Mouse (Mus musculus) small intestine, adult 2 months (tissue): ENCODE results near the gene Rack1. TPM values are rescaled to one million over a fixed set of nuclear protein-coding genes. Genes with fewer than 3 reads are reported as not detected.

Experiments
- H3K27ac ChIP-seq: fragments of 200-500 bp; 2 replicates; pipeline ENCODE4 v1.5.1; 2012; ENCODE audit warnings: low read depth, low read length, control low read depth, inconsistent platforms; ENCODE audit not compliant: insufficient read depth
- H3K27me3 ChIP-seq: fragments of 200-500 bp; 2 replicates; pipeline ENCODE4 v1.6.1; 2012; ENCODE audit warnings: mild to moderate bottlenecking, moderate library complexity, low read length, inconsistent platforms; ENCODE audit not compliant: control insufficient read depth, insufficient read depth
- H3K36me3 ChIP-seq: fragments of 200-500 bp; 2 replicates; pipeline ENCODE4 v1.6.1; 2012; ENCODE audit warnings: mild to moderate bottlenecking, low read length, control low read depth, inconsistent platforms; ENCODE audit not compliant: control insufficient read depth, insufficient read depth
- H3K4me1 ChIP-seq: fragments of 200-500 bp; 2 replicates; pipeline ENCODE4 v1.6.1; 2012; ENCODE audit warnings: low read length, inconsistent platforms, mixed read lengths; ENCODE audit not compliant: control insufficient read depth, insufficient read depth, insufficient read length
- H3K4me3 ChIP-seq: fragments of 200-500 bp; 2 replicates; pipeline ENCODE4 v1.5.1; 2012; ENCODE audit warnings: low read depth, mild to moderate bottlenecking, control low read depth, inconsistent platforms, low read length, moderate library complexity
- CTCF ChIP-seq: fragments of 200-500 bp; IDR thresholded peaks from 2 replicates; pipeline ENCODE4 v1.5.1; 2012; ENCODE audit warnings: low read depth, mild to moderate bottlenecking, control low read depth, inconsistent platforms, low read length, moderate library complexity, mixed read lengths; ENCODE audit not compliant: insufficient replicate concordance, insufficient read length; ENCODE audit errors: extremely low read depth
- POLR2A ChIP-seq: fragments of 200-500 bp; IDR thresholded peaks from 2 replicates; pipeline ENCODE4 v1.6.1; 2012; ENCODE audit warnings: low read depth, mild to moderate bottlenecking, control low read depth, inconsistent platforms, low read length, moderate library complexity
- WGBS: fragments of 180-500 bp; shearing (Covaris S2); methylation state at CpG from one replicate; pipeline ENCODE4 v1.1.7; 2018; 5-methylcytosine and 5-hydroxymethylcytosine counted together
- polyA plus RNA-seq: library from polyadenylated mRNA; depleted of rRNA; stranded (reverse); fragments of >200 nt; gene quantifications from 2 replicates; pipeline ENCODE4 v1.2.3, GENCODE M21; 2012; rRNA removed

The Rack1 gene
- polyA plus RNA-seq, 1 experiment, result 1,553 TPM

DNA sequence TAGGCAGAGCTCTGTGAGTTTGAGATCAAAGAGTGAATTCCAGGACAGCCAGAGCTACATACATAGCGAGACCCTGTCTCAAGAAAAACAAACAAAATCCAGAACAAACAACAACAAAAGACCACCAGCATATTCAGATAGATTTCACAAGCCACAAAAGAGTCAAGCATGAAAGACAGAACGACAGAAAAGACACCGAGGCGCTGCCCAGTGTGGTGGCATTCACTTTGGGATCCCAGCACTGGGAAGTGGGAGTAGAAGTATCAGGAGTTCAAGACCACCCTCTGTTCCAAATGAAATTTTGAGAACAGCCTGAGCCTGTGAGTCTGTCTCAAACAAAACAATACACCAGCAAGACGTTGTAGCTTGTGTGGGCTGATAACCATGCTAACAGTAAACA is 46.7 kb downstream of the Rack1 start:
- Histone ChIP-seq H3K36me3 (no peaks in the 10 kb centered on the region; the same call in 1 of the 2 replicates), H3K4me1 (no peaks in the 10 kb centered on the region), H3K27me3 (no peaks in the 10 kb centered on the region), H3K27ac (no peak overlapping the region), H3K4me3 (no peak overlapping the region)
- WGBS, result 83% methylated on average over 5 of the region's 5 CpGs
- no peak for TF ChIP-seq CTCF
- TF ChIP-seq POLR2A, result no peak

DNA sequence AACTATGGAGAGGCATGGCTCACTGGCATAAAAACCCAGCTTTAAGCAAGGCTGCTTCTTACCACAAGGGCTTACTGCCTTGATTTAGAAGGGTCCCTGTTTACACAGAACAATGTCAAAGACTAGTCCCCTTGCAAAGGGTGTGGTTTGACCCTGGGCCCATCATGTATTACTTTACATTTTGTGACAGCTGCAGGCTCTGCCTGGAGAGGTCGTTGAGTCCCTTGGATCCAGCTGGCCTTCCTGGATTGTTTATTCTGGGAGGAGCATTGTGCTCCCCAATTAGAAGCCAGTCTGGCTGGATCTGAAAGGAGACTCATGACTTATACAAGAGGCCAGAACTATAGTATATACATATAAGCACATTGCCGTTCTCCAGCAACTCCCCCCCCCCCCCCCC is 50.1 kb downstream of the Rack1 start:
- no peaks in the 10 kb centered on the region; the same call in 1 of the 2 replicates for H3K36me3 ChIP-seq
- no peaks in the 10 kb centered on the region for H3K27me3 ChIP-seq
- H3K4me1 ChIP-seq, result peaks cover 10% of the 10 kb centered on the region
- H3K4me3 ChIP-seq, result no peak overlapping the region
- no peak overlapping the region for H3K27ac ChIP-seq
- TF ChIP-seq CTCF, result no peak
- TF ChIP-seq POLR2A, result no peak
- 31% methylated on average over 2 of the region's 2 CpGs for WGBS

DNA sequence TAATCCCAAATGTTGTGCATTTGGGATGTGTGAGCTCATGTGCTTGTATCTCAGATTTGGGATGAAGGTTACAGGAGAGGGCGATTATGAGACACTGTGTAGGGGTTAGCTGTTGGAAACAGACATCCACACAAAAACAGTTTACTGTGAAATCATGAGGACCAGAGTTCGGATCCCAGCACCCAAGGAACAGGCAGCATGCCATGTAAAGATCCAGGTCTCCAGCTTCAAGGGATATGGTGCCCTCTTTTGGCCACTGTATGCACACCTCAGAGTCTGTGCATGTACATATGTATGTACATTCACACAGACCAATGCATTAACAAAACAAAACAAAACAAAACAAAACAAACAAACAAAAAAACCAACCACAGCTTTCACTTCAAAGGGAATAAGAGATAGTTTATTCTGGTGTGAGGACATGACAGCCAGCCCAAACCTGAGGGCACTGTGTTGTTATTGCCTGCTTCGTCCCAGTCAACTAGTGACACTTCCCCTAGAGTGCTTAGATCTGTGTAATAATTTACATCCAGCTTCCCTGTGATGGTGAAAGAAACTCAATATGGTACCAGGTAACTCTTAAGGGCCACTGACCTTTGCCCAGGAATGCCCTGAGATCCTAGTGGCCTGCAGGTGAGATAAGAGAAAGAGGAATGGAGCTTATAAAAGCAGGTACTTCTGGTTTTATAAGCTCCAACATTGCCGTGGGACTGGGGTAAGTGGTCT is 51.3 kb downstream of the Rack1 start:
- TF ChIP-seq POLR2A, result no peak
- TF ChIP-seq CTCF, result peak; percentile 18; the same call in 1 of the 2 replicates
- 69% methylated on average over 4 of the region's 4 CpGs for WGBS
- Histone ChIP-seq H3K4me1 (peaks cover 10% of the 10 kb centered on the region), H3K27ac (no peak overlapping the region), H3K4me3 (no peak overlapping the region), H3K27me3 (no peaks in the 10 kb centered on the region), H3K36me3 (no peaks in the 10 kb centered on the region; the same call in 1 of the 2 replicates)

DNA sequence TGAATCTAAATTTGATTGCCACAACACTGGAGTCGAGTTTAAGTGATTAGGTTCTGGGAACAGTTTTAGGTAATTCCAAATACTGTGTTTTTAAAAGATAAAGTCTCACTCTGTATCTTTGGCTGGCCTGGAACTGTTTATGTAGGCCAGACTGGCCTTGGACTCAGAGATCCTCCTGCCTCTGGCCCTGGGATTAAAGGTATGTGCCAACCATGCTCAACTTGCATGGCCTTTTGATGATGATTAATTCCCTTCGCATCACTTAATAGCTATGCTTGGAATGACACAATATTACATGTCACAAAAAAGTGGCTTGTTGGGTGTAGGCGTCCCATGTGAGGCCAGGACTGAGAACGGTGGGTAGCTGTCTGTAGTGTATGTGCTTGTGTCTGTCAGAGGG is 52.1 kb downstream of the Rack1 start:
- Histone ChIP-seq H3K4me3 (no peak overlapping the region), H3K36me3 (no peaks in the 10 kb centered on the region; the same call in 1 of the 2 replicates), H3K27ac (no peak overlapping the region), H3K4me1 (peaks cover 10% of the 10 kb centered on the region), H3K27me3 (no peaks in the 10 kb centered on the region)
- no peak for TF ChIP-seq POLR2A
- 78% methylated on average over 4 of the region's 4 CpGs for WGBS

DNA sequence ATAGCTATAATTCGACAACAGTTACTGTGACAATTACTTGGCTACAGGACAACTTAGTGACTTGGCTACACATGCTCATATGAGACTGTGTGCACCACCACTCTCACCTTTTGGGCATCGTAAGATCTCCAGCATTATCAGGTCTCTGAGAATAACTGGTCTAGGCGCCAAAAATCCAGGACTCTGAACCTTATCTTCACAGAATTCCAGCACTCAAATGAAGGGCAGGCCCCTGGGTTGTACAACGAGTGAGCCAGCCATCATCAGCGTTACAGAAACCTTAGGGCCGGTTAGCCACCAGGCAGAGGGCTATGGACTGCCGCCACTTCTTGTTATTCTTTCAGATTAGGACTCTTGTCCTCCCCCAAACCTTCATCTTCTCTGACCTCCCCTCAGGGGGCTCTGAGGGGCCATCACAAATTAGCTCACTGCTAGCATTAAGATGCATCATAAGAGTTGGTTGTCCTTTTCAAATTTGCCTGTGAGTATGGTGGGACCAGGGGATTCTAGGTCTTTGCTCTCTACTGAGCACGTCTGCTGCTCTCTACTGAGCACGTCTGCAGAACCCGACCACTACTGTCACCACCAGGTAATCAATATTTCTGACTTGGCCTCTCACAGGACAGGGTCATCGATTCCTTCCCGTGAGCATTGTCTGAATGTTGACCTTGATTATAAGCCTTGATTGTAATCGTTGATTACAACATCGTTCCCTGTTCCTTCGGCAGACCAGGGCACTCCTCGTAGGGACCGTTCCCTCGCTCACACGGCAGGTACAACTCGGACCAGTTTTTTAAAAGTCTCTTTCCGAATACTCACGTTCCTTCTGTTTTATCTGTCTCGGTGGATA is 52.7 kb downstream of the Rack1 start:
- peak overlapping the region; percentile 60 for H3K4me3 ChIP-seq
- no peak for TF ChIP-seq POLR2A
- TF ChIP-seq CTCF, result no peak
- WGBS, result 11% methylated on average over 23 of the region's 23 CpGs
- H3K27ac ChIP-seq, result no peak overlapping the region
- no peaks in the 10 kb centered on the region; the same call in 1 of the 2 replicates for H3K36me3 ChIP-seq
- no peaks in the 10 kb centered on the region for H3K27me3 ChIP-seq
- peaks cover 10% of the 10 kb centered on the region for H3K4me1 ChIP-seq

DNA sequence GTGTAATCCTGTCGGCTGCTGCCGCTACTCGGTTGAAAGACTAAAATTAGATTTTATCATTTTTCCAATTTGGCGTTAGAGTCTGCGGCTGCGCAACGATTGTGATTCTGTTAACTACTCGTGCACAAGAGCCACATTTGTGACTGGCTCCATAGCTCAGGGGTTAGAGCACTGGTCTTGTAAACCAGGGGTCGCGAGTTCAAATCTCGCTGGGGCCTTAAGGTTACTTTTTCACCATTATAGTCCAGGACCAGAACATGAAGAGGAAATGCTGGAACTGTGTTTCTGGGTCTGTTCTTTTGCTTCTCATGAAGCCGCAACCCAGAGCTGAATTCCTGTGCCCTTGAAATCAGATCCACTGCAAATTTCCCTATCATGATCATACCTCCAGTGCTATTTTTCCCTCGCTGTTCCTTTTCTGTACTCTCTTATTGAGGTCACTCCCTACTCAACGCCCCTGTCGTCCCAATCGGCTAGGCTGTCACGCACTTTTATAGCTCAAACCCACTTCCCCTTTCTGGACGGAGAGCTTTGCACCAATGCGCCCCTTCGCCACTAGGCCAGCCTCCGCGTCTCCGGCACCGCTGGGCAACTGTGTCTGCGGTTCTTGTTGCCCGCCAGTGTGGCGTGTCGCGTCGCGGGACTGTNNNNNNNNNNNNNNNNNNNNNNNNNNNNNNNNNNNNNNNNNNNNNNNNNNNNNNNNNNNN is 53.5 kb downstream of the Rack1 start:
- H3K4me1 ChIP-seq, result peaks cover 10% of the 10 kb centered on the region
- peak overlapping the region; percentile 31; the same call in 1 of the 2 replicates for H3K27ac ChIP-seq
- H3K27me3 ChIP-seq, result no peaks in the 10 kb centered on the region
- WGBS, result 2% methylated on average over 31 of the region's 31 CpGs
- H3K4me3 ChIP-seq, result peak overlapping the region; percentile 60
- no peaks in the 10 kb centered on the region for H3K36me3 ChIP-seq
- TF ChIP-seq POLR2A (no peak), CTCF (peak; percentile 36; the same call in 1 of the 2 replicates)

Other genes starting within 250 kb of the Rack1 start
- 10.0 and 18.7 TPM in 2 replicates for gene Trim41, start 17.0 kb downstream of the Rack1 start, polyA plus RNA-seq
- gene Trim7, start 25.8 kb downstream of the Rack1 start, polyA plus RNA-seq, result 4.9 and 12.6 TPM in 2 replicates
- gene Gm12184, start 26.3 kb downstream of the Rack1 start, polyA plus RNA-seq, result 3.3 and 3.9 TPM in 2 replicates
- 1.8 and 7.4 TPM in 2 replicates for gene Irgm1, start 71.4 kb downstream of the Rack1 start, polyA plus RNA-seq
- gene Gm5431, start 101.9 kb downstream of the Rack1 start, polyA plus RNA-seq, result 0.38 and 3.1 TPM in 2 replicates
- gene Psme2b, start 145.9 kb downstream of the Rack1 start, polyA plus RNA-seq, result 5.0 and 10.9 TPM in 2 replicates
- gene Olfr56, start 178.6 kb downstream of the Rack1 start, polyA plus RNA-seq, result 0.03 and 0.47 TPM in 2 replicates
- gene 9930111J21Rik1, start 179.1 kb downstream of the Rack1 start, polyA plus RNA-seq, result 0.94 and 1.3 TPM in 2 replicates
- gene Gm12185, start 191.9 kb downstream of the Rack1 start, polyA plus RNA-seq, result 0.01 and 0.13 TPM in 2 replicates
- 0.17 and 0.29 TPM in 2 replicates for gene Tgtp1, start 193.8 kb downstream of the Rack1 start, polyA plus RNA-seq